14 mouse cellular contexts compared by ENCODE assay signal in the genomic region with DNA sequence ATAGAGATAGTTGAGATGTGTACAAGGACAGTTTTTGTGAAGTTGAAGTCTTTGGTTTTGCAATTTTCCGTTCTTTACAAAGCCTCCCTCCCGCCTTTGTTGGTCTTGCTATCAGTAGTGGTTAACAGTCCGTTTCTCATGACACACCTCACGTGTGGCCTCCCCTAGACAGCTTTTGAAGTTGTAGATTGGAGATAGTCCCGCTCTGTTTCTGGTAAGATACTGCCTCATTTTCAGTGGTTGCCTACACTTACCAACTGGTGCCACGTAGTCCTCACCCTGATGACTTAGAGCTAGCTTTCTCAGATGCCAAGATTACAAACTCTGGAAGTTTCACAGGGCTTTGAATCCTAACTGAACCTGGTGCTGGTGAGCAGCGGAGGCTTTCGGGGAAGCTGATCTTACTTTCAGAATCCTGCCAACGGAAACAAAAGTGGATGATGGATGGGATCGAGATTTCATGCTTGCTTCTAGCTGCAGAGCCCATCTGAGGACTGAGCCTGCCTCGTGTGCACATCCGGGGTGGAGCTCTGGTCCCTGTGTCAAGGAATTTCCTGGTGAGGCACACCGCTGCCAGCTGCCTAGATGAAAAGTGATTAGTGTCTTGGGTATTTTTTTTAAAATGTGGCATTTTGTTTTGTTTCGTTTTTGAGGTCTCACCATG. TPM values are rescaled to one million over a fixed set of nuclear protein-coding genes. Genes with fewer than 3 reads are reported as not detected.
DNase-seq lines count a peak whose midpoint lies in the region; ATAC-seq and TF ChIP-seq lines count a peak whose summit lies in the region.
"Had no signal": no experiment of that assay in that cellular context is flagged by ENCODE, and none has a peak within 500 bp of the region (broad histone marks: within the 10 kb centered on the region; RNA-seq: fewer than 3 reads in every experiment).

No protein-coding gene starts in this region.

- H3K4me1 ChIP-seq in kidney, adult 2 months (ENCODE audit: control insufficient read depth, insufficient read depth, low read length), result no peaks in the 10 kb centered on the region
- no peaks in the 10 kb centered on the region for H3K4me1 ChIP-seq in kidney, embryonic 16.5 days (ENCODE audit: insufficient read depth, low read length)
- peaks cover 13% of the 10 kb centered on the region for H3K4me1 ChIP-seq in liver, embryonic 15.5 days (replicated peaks)
- H3K4me1 ChIP-seq: forebrain, embryonic 10.5 days; midbrain, embryonic 12.5 days had no signal

- no peak for ATAC-seq in kidney, embryonic 16.5 days (ENCODE audit: low FRiP score, low TSS enrichment)
- peak; percentile 82 for ATAC-seq in common myeloid progenitor, adult 5-6 weeks (replicated peaks; ENCODE audit: low read depth, poor library complexity, severe bottlenecking)
- ATAC-seq in liver, embryonic 15.5 days (ENCODE audit: insufficient read depth), result peak; percentile 94

- H3K36me3 ChIP-seq in kidney, adult 2 months (ENCODE audit: control insufficient read depth, insufficient read depth, low read length), result no peaks in the 10 kb centered on the region
- no peaks in the 10 kb centered on the region for H3K36me3 ChIP-seq in kidney, embryonic 16.5 days (ENCODE audit: insufficient read depth, low read length)
- H3K36me3 ChIP-seq in liver, embryonic 15.5 days (replicated peaks), result no peaks in the 10 kb centered on the region
- H3K36me3 ChIP-seq: forebrain, embryonic 10.5 days; midbrain, embryonic 12.5 days had no signal

- H3K4me3 ChIP-seq in kidney, adult 2 months (ENCODE audit: insufficient read depth, low read depth, low read length), result no peak overlapping the region
- H3K4me3 ChIP-seq in kidney, embryonic 16.5 days (ENCODE audit: low read length), result no peak overlapping the region
- H3K4me3 ChIP-seq in liver, embryonic 15.5 days (replicated peaks), result peak overlapping the region; percentile 27
- H3K4me3 ChIP-seq: forebrain, embryonic 10.5 days; gastrocnemius, adult 2 months; midbrain, embryonic 12.5 days had no signal

- no peak overlapping the region for H3K27ac ChIP-seq in kidney, adult 2 months (ENCODE audit: insufficient read depth, low read depth, low read length)
- H3K27ac ChIP-seq in kidney, embryonic 16.5 days (ENCODE audit: low read length), result no peak overlapping the region
- peak overlapping the region; percentile 81 for H3K27ac ChIP-seq in liver, embryonic 15.5 days (replicated peaks)
- H3K27ac ChIP-seq: forebrain, embryonic 10.5 days; gastrocnemius, adult 2 months; kidney, postnatal 0 days; midbrain, embryonic 12.5 days had no signal

- peak; percentile 61 for DNase-seq in kidney, adult 2 months
- peak; percentile 68 for DNase-seq in CD4-positive, CD25-positive, alpha-beta regulatory T cell, adult 2 months (ENCODE audit: low read depth, low spot score)
- no peak for DNase-seq in adrenal gland, postnatal 36 days
- no peak for DNase-seq in urinary bladder, postnatal 4 days (ENCODE audit: low spot score in 2 of 2)
- DNase-seq in gastrocnemius, adult 18-20 months (ENCODE audit: low spot score), result no peak
- DNase-seq: gastrocnemius, adult 2 months; lung, embryonic 14.5 days had no signal

- no peak for TF ChIP-seq POLR2A in kidney, adult 2 months (IDR thresholded peaks at IDR 0.05; ENCODE audit: low read depth, low read length)

- no peaks in the 10 kb centered on the region for H3K27me3 ChIP-seq in kidney, adult 2 months (replicated peaks; ENCODE audit: control insufficient read depth, insufficient read depth, low read length)
- H3K27me3 ChIP-seq in kidney, embryonic 16.5 days (ENCODE audit: insufficient read depth, low read length), result no peaks in the 10 kb centered on the region
- no peaks in the 10 kb centered on the region for H3K27me3 ChIP-seq in liver, embryonic 15.5 days
- H3K27me3 ChIP-seq: midbrain, embryonic 12.5 days had no signal

- TF ChIP-seq CTCF in kidney, adult 2 months (conservative IDR thresholded peaks at IDR 0.05; ENCODE audit: insufficient read depth, insufficient read length, low read depth, low read length), result no peak

- no peak overlapping the region for H3K9ac ChIP-seq in kidney, embryonic 16.5 days (replicated peaks; ENCODE audit: low read length)
- peak overlapping the region; percentile 30; the same call in 1 of the 2 replicates for H3K9ac ChIP-seq in liver, embryonic 15.5 days
- H3K9ac ChIP-seq: lung, embryonic 14.5 days; midbrain, embryonic 12.5 days had no signal

- H3K9me3 ChIP-seq in kidney, embryonic 16.5 days (ENCODE audit: low read length), result no peaks in the 10 kb centered on the region
- H3K9me3 ChIP-seq in liver, embryonic 15.5 days (replicated peaks), result no peaks in the 10 kb centered on the region
- H3K9me3 ChIP-seq: forebrain, embryonic 10.5 days; midbrain, embryonic 12.5 days had no signal

- WGBS in kidney, adult 2 months, result 65% methylated on average over 14 of the region's 14 CpGs
- 77% methylated on average over 14 of the region's 14 CpGs for WGBS in kidney, embryonic 16.5 days
- 19% methylated on average over 14 of the region's 14 CpGs for WGBS in liver, embryonic 15.5 days (ENCODE audit: insufficient replicate concordance)

- H3K4me2 ChIP-seq in kidney, embryonic 16.5 days (replicated peaks; ENCODE audit: low read depth, low read length), result no peak overlapping the region
- peak overlapping the region; percentile 62 for H3K4me2 ChIP-seq in liver, embryonic 15.5 days
- H3K4me2 ChIP-seq: lung, embryonic 14.5 days; midbrain, embryonic 12.5 days had no signal

RNA-seq across cellular contexts. Expression of a gene that starts 10.0 kb away (rescaled TPM):
- polyA plus RNA-seq in kidney, adult 2 months (2012; rRNA removed), result 0.22 and 0.24 TPM in 2 replicates
- polyA plus RNA-seq in kidney, embryonic 16.5 days (2015; fragmentation: Nextera tagmentation; extraction: Ambion mirVana), result not detected in 2 replicates
- not detected in 2 replicates for total RNA-seq in common myeloid progenitor, adult 5-6 weeks (2017)
- polyA plus RNA-seq in liver, embryonic 15.5 days (2015; fragmentation: Nextera tagmentation; extraction: Ambion mirVana), result not detected in 2 replicates
- not detected for total RNA-seq in adrenal gland, postnatal 36 days (2021)
- not detected for total RNA-seq in gastrocnemius, adult 18-20 months (2021)
- total RNA-seq: gastrocnemius, adult 2 months had no signal
- polyA plus RNA-seq: heart, embryonic 14.5 days; lung, embryonic 14.5 days had no signal

RNA-seq across cellular contexts. Expression of a gene that starts 17.4 kb away (rescaled TPM):
- polyA plus RNA-seq in kidney, adult 2 months (2012; rRNA removed), result 83.0 and 86.5 TPM in 2 replicates
- 1.2 and 1.3 TPM in 2 replicates for polyA plus RNA-seq in kidney, embryonic 16.5 days (2015; fragmentation: Nextera tagmentation; extraction: Ambion mirVana)
- total RNA-seq in common myeloid progenitor, adult 5-6 weeks (2017), result 8.6 and 18.7 TPM in 2 replicates
- 34.4 and 39.1 TPM in 2 replicates for polyA plus RNA-seq in liver, embryonic 15.5 days (2015; fragmentation: Nextera tagmentation; extraction: Ambion mirVana)
- 1 to 10 TPM; 5.9 to 8.2 TPM for total RNA-seq in adrenal gland, postnatal 36 days (2021)
- total RNA-seq in gastrocnemius, adult 18-20 months (2021), result 1 to 10 TPM; 2.3 to 2.6 TPM

RNA-seq across cellular contexts. Expression of a gene that starts 44.9 kb away (rescaled TPM):
- polyA plus RNA-seq in kidney, adult 2 months (2012; rRNA removed), result 103 and 109 TPM in 2 replicates
- 3.2 and 5.2 TPM in 2 replicates for polyA plus RNA-seq in kidney, embryonic 16.5 days (2015; fragmentation: Nextera tagmentation; extraction: Ambion mirVana)
- 142 and 149 TPM in 2 replicates for total RNA-seq in common myeloid progenitor, adult 5-6 weeks (2017)
- polyA plus RNA-seq in liver, embryonic 15.5 days (2015; fragmentation: Nextera tagmentation; extraction: Ambion mirVana), result 6.5 and 8.1 TPM in 2 replicates
- 10 to 100 TPM; 82.6 to 89.5 TPM for total RNA-seq in adrenal gland, postnatal 36 days (2021)
- 10 to 100 TPM; 45.8 to 46.6 TPM for total RNA-seq in gastrocnemius, adult 18-20 months (2021)

Comparison
In these comparisons a context has a peak if more than half of its experiments do, and no peak if none do; other contexts are left out.
1. DNase-seq: peak in kidney, adult 2 months (single experiment) and CD4-positive, CD25-positive, alpha-beta regulatory T cell, adult 2 months (single experiment); none in adrenal gland, postnatal 36 days (0 of 2), urinary bladder, postnatal 4 days (0 of 2) and gastrocnemius, adult 18-20 months (single experiment).